Mouse (Mus musculus): ENCODE results near the gene Akap3. TPM values are rescaled to one million over a fixed set of nuclear protein-coding genes. Genes with fewer than 3 reads are reported as not detected.

The Akap3 gene
- polyA plus RNA-seq, 1 experiment from 2014 or later: 0.09 TPM

Other genes starting within 250 kb of the Akap3 start
- 2.5 and 2.8 TPM in 2 replicates for gene Kcna1, start 206.7 kb upstream of the Akap3 start, polyA plus RNA-seq (2014; fragmentation: Nextera tagmentation; extraction: Ambion mirVana)
- gene Kcna6, start 112.4 kb upstream of the Akap3 start, polyA plus RNA-seq (2014; fragmentation: Nextera tagmentation; extraction: Ambion mirVana): 6.7 and 9.1 TPM in 2 replicates
- gene Ndufa9, start 4.0 kb upstream of the Akap3 start, polyA plus RNA-seq (2014; fragmentation: Nextera tagmentation; extraction: Ambion mirVana): 184 and 204 TPM in 2 replicates
- gene Dyrk4, start 68.7 kb downstream of the Akap3 start, polyA plus RNA-seq (2014; fragmentation: Nextera tagmentation; extraction: Ambion mirVana): 0.10 TPM in 1 of 2 replicates, not detected in the other
- gene Rad51ap1, start 86.5 kb downstream of the Akap3 start, polyA plus RNA-seq (2014; fragmentation: Nextera tagmentation; extraction: Ambion mirVana): 28.3 and 33.6 TPM in 2 replicates
- gene D6Wsu163e, start 86.9 kb downstream of the Akap3 start, polyA plus RNA-seq (2014; fragmentation: Nextera tagmentation; extraction: Ambion mirVana): 29.0 and 33.0 TPM in 2 replicates
- not detected in 2 replicates for gene Fgf6, start 162.5 kb downstream of the Akap3 start, polyA plus RNA-seq (2014; fragmentation: Nextera tagmentation; extraction: Ambion mirVana)
- 0.09 and 0.11 TPM in 2 replicates for gene Fgf23, start 219.8 kb downstream of the Akap3 start, polyA plus RNA-seq (2014; fragmentation: Nextera tagmentation; extraction: Ambion mirVana)

All from forebrain, embryonic 14.5 days (tissue).